Mouse (Mus musculus) embryonic facial prominence, embryonic 10.5 days (tissue): ENCODE results near the gene Clca3a2. TPM values are rescaled to one million over a fixed set of nuclear protein-coding genes. Genes with fewer than 3 reads are reported as not detected.
"Not testable (repeated sequence)": the region's sequence is repeated elsewhere in the genome, so short reads cannot be mapped to it uniquely, and the experiment has no call there.

Experiments
- DNase-seq: peaks from one replicate; pipeline ENCODE4 v3.0.0-alpha.2; 2017; ENCODE audit warnings: low spot score
- H3K27ac ChIP-seq: fragments of 300-500 bp; sonication (generic); replicated peaks from 2 replicates; pipeline ENCODE4 v1.5.1; 2016; ENCODE audit warnings: mild to moderate bottlenecking
- H3K27me3 ChIP-seq: fragments of 300-500 bp; sonication (generic); replicated peaks from 2 replicates; pipeline ENCODE4 v1.6.1; 2016; ENCODE audit warnings: low read depth, mild to moderate bottlenecking; ENCODE audit not compliant: poor library complexity, severe bottlenecking
- H3K36me3 ChIP-seq: fragments of 300-500 bp; sonication (generic); replicated peaks from 2 replicates; pipeline ENCODE4 v1.6.1; 2016; ENCODE audit warnings: mild to moderate bottlenecking, moderate library complexity
- H3K4me1 ChIP-seq: fragments of 300-500 bp; sonication (generic); 2 replicates; pipeline ENCODE4 v1.6.1; 2016
- H3K4me3 ChIP-seq: fragments of 300-500 bp; sonication (generic); 2 replicates; pipeline ENCODE4 v1.5.1; 2016; ENCODE audit warnings: mild to moderate bottlenecking, moderate library complexity
- H3K9me3 ChIP-seq: fragments of 300-500 bp; sonication (generic); 2 replicates; pipeline ENCODE4 v1.6.1; 2016; ENCODE audit warnings: mild to moderate bottlenecking
- WGBS: fragments of 180-500 bp; shearing (Covaris S2); methylation state at CpG from one replicate; pipeline ENCODE4 v1.1.7; 2016; 5-methylcytosine and 5-hydroxymethylcytosine counted together
- polyA plus RNA-seq: library from polyadenylated mRNA; unstranded; fragments of >200 nt; fragmentation: Nextera tagmentation; extraction: Ambion mirVana; gene quantifications from 2 replicates; pipeline ENCODE4 v1.2.1, GENCODE M21; 2016

The Clca3a2 gene
- not detected in 2 replicates for polyA plus RNA-seq

DNA sequence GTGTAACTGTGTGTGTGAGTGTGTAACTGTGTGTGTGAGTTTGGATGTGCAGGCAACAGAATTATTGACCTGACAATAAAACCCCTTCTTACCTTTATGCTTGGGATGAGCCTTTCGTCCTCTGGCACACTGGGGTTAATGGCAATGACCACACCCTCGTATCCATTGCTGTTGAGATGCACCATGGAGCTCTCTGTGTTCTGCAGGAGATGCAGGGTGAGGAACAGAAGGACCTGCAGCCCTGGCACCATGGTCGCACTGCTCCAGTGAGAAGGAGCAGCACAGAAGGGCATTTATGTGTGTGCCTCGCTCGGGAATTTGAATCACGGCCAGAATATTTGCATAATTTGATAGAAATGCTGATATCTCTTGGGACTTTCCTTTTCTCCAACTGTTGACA, at the start of gene Clca3a2:
Gene Clca3a2 (minus strand): TSS at position 276 of the 400 bp plus-strand sequence.
- not testable (repeated sequence) for H3K4me3 ChIP-seq, DNase-seq, H3K9me3 ChIP-seq, H3K4me1 ChIP-seq, H3K27me3 ChIP-seq, H3K27ac ChIP-seq, H3K36me3 ChIP-seq
- WGBS, result 81% methylated on average over 6 of the region's 6 CpGs

DNA sequence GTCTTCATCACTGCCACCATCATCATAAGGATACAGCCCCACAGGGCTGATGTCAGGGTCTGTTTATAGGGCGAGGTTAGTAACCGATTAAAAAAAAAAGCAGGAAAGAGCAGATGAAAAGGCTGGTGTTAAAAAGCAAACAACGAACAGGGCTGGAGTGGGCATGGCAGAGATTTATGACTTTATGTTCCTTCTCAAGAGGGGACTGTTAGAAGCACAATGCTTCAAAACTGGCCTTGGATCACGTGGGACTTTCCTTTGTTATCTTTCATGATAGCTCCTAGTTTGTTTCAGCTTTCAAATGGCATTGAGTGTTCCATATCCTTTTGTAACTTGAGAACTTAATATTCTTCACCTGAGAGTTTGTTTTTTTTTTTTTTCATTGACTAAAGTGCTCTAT, 30.3 kb upstream of the Clca3a2 start:
- Histone ChIP-seq H3K4me3 (no peak overlapping the region), H3K4me1 (no peaks in the 10 kb centered on the region), H3K27ac (no peak overlapping the region), H3K9me3 (no peaks in the 10 kb centered on the region), H3K36me3 (no peaks in the 10 kb centered on the region), H3K27me3 (no peaks in the 10 kb centered on the region)
- whole genome bisulfite sequencing, result 81% methylated on average over 4 of the region's 4 CpGs
- DNase-seq, result no peak

DNA sequence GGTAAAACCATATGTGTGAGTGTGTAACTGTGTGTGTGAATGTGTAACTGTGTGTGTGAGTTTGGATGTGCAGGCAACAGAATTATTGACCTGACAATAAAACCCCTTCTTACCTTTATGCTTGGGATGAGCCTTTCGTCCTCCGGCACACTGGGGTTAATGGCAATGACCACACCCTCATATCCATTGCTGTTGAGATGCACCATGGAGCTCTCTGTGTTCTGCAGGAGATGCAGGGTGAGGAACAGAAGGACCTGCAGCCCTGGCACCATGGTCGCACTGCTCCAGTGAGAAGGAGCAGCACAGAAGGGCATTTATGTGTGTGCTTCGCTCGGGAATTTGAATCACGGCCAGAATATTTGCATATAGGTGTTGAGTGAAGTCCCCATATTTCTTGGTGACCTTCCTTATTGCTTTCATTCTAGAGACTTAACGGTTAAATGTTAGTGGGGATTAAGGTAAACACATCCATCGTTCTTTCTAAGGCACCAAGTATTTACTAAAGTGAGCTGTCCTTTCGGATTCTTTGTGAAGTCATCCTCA, 29.8 kb upstream of the Clca3a2 start, which contains the start of gene Clca3b:
Gene Clca3b (minus strand): TSS at position 344 of the 543 bp plus-strand sequence.
- H3K9me3 ChIP-seq, H3K27me3 ChIP-seq, H3K4me1 ChIP-seq, DNase-seq, H3K36me3 ChIP-seq, H3K4me3 ChIP-seq, H3K27ac ChIP-seq: not testable (repeated sequence)
- 89% methylated on average over 9 of the region's 9 CpGs for WGBS

DNA sequence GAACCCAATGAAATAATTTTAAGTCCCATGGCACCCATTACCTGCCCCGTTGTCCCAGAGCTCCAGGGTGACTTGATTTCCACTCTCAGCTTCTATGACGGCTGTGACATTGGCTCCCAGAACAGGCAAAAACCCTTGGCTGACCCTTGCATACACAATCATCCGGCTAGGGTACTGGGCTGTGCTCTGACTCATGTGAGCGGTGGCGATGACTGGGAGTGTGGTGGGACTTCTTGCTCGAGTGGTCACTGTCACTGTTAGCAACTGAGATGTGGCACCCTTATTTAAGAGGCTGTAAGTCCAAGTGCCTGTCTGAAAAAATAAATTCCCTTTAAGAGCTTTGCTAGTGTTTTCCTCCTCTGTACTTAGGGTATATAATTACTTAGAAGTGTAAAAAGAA, 8.0 kb upstream of the Clca3a2 start:
- Histone ChIP-seq H3K27me3 (no peaks in the 10 kb centered on the region), H3K4me1 (no peaks in the 10 kb centered on the region), H3K9me3 (no peaks in the 10 kb centered on the region), H3K27ac (no peak overlapping the region), H3K36me3 (no peaks in the 10 kb centered on the region), H3K4me3 (no peak overlapping the region)
- WGBS, result 90% methylated on average over 6 of the region's 6 CpGs
- DNase-seq, result no peak

DNA sequence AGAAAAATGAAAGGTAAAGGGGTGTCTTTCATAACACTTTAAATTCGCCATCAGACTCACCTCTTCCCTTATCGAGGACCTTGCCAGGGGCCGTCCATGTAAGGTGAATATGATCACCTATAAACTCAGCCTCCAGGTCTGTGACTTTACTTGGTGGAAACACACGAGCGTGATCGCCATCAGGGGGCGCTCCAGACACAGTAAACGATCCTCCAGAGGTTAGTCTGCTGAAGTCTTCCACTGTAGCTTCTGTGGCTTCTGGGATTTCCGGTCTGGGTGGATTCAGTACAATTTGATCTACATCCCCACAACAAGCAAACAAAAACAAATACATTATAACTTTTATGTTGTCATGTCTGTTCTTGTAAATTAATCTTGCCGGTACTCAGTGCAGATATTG, 5.9 kb upstream of the Clca3a2 start:
- H3K4me1 ChIP-seq, result no peaks in the 10 kb centered on the region
- no peaks in the 10 kb centered on the region for H3K9me3 ChIP-seq
- H3K4me3 ChIP-seq, result no peak overlapping the region
- H3K27me3 ChIP-seq, result no peaks in the 10 kb centered on the region
- no peak overlapping the region for H3K27ac ChIP-seq
- 20% methylated on average over 10 of the region's 10 CpGs for WGBS
- peak; percentile 83 for DNase-seq
- H3K36me3 ChIP-seq, result no peaks in the 10 kb centered on the region

DNA sequence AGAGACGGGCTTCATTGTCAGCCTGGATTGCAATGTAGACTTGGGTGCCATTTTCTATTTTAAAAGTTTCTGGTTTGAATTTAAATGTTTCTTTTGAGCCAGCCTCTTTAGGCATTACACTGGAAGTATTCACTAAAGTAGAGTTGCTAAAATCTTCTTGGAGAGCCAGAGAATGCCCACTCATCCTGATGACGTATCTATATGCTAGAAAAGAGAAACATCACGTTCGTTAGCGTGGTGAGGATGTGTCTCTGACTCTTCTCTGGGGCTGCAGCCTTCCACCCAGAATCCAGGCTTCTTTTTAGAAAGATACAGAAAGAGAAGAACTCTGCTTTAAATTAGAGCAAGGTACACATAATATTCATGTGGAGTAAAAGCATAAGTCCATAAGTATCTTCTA, 4.0 kb upstream of the Clca3a2 start:
- no peak overlapping the region for H3K4me3 ChIP-seq
- no peaks in the 10 kb centered on the region for H3K9me3 ChIP-seq
- H3K36me3 ChIP-seq, result no peaks in the 10 kb centered on the region
- DNase-seq, result no peak
- H3K27me3 ChIP-seq, result no peaks in the 10 kb centered on the region
- WGBS, result 87% methylated on average over 5 of the region's 5 CpGs
- H3K27ac ChIP-seq, result no peak overlapping the region
- no peaks in the 10 kb centered on the region for H3K4me1 ChIP-seq

DNA sequence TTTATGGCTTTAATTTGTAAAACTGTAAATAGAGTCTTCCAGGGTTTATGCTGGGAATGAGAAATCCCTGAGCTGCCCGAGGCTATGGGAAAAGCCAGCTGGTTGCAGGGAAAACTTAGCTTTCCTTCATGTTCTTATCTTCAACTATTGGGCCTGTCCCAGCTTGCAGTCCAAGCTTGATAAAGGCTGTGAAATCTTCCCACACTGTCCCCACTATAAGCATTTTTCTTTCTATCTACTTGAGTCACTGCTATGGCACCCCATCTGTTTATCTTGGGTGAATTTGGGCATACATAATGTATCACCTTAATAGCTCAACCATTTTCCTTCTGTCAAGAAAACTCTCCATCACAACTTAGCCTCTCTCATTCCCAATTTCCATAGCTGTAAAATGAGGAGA, 1.3 kb upstream of the Clca3a2 start:
- no peak for DNase-seq
- Histone ChIP-seq H3K4me3 (no peak overlapping the region), H3K4me1 (no peaks in the 10 kb centered on the region), H3K9me3 (no peaks in the 10 kb centered on the region), H3K27me3 (no peaks in the 10 kb centered on the region), H3K36me3 (no peaks in the 10 kb centered on the region), H3K27ac (no peak overlapping the region)
- 70% methylated on average over 1 of the region's 1 CpGs for WGBS

DNA sequence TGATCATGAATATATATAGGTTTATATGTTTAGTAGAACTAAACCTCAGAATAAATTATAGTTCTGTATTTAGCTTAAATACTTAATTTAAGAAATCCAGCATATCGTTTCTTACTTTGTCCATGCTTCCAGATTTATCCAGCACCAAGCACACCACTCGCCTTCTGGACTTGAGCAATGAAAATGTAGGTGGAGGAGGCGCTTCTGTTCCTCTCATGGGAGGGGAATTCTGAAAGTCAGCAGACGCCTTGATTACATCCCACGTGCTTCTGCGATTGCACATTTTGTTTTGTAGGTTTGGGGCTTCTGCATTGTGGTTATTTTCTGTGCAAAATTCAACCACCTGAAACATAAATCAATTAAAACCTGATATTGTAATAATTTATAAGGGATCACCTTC, 6.0 kb downstream of the Clca3a2 start:
- WGBS, result 93% methylated on average over 6 of the region's 6 CpGs
- not testable (repeated sequence) for H3K4me1 ChIP-seq, H3K9me3 ChIP-seq, H3K36me3 ChIP-seq, H3K27me3 ChIP-seq, DNase-seq, H3K4me3 ChIP-seq, H3K27ac ChIP-seq

DNA sequence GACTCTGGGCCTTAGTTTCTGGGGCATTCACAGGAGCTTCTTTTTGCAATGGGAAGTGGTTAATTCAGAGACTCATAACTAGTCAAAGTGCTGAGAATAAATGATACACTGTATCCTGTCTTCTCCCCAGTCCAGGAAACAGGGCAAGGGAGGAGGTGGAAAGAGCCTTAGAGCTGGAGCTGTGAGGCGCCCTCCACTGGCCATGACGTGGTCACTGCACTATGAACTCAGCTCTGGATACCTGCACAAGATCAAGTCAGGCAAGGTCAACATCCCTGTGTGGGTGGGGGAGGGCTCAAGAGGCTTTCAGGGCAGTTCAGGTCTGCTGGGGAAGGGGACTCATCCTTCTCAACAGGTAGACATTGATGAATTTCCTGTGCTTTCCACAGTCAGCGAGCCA, 7.5 kb downstream of the Clca3a2 start:
- no peaks in the 10 kb centered on the region for H3K36me3 ChIP-seq
- no peaks in the 10 kb centered on the region for H3K9me3 ChIP-seq
- H3K4me3 ChIP-seq, result no peak overlapping the region
- 30% methylated on average over 3 of the region's 3 CpGs for WGBS
- no peaks in the 10 kb centered on the region for H3K4me1 ChIP-seq
- no peak overlapping the region for H3K27ac ChIP-seq
- no peak for DNase-seq
- no peaks in the 10 kb centered on the region for H3K27me3 ChIP-seq

DNA sequence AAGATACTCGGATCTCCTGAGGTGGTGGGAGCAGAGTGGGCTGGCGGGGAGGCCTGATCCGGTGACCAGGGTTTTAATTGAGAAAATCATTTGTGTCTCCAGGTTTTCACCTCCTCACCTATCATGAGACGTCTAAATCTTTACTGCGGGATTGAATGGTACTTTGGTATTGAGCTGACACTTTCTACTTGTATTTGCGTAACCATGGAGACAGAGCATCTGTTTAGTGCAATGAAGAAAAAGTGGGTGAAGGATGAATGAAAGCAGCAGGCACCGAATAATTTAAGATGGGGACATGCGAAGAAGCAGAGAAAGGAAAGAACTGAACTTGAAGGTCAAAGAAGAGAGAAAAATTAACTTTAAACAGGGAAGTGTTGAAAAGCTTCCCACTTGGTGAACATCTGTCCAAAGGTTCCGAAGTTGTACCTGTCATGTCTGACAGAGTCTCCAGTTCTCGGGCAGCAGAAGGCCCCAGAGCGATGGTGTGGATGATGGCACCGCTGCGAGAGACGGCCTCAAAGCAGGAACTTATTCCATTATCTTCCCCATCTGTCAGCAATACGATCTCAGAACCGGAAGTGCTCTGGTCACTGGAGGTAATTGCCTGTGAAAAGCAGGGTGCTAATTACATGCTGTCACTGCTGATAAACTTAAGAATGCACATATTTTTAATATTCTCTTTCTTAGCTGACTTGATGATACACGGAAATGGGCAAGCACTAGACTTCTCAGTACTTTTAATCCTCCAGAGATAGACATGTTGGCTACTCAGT, 11.0 kb downstream of the Clca3a2 start:
- WGBS, result 79% methylated on average over 16 of the region's 17 CpGs
- not testable (repeated sequence) for DNase-seq, H3K9me3 ChIP-seq, H3K4me1 ChIP-seq, H3K27ac ChIP-seq, H3K4me3 ChIP-seq, H3K27me3 ChIP-seq, H3K36me3 ChIP-seq

DNA sequence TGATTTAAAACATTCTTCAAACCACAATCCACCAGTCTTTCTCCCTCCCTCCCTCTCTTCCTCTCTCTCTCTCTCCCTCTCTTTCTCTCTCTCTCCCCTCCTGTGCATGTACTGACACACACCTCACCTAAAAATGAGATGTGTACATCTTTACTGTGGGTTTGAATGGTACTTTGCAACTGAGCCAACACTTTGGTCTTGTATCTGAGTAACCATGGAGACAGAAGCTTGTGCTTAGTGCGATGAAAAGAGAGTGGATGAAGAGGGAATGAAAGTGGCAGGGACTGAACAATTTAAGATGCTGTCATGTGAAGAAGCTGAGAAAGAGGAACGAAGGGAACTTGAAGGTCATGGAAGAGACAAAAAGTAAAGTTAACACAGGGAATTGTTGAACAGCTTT, 12.7 kb downstream of the Clca3a2 start:
- H3K27ac ChIP-seq, H3K27me3 ChIP-seq, H3K4me3 ChIP-seq, H3K4me1 ChIP-seq, DNase-seq, H3K36me3 ChIP-seq, H3K9me3 ChIP-seq: not testable (repeated sequence)
- 86% methylated on average over 2 of the region's 2 CpGs for WGBS

DNA sequence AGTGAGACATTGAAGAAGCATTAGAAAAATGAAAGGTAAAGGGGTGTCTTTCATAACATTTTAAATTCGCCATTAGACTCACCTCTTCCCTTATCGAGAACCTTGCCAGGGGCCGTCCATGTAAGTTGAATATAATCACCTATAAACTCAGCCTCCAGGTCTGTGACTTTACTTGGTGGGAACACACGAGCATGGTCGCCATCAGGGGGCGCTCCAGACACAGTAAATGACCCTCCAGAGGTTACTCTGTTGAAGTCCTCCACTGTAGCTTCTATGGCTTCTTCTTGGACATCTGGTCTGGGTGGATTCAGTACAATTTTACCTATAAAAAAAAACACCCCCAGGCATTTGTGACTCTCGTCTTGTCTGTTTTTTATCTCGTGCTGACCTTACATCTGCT, 17.4 kb downstream of the Clca3a2 start:
- DNase-seq, result peak; percentile 61
- 32% methylated on average over 8 of the region's 8 CpGs for WGBS
- no peak overlapping the region for H3K4me3 ChIP-seq
- no peak overlapping the region for H3K27ac ChIP-seq
- H3K27me3 ChIP-seq, result no peaks in the 10 kb centered on the region
- H3K9me3 ChIP-seq, result no peaks in the 10 kb centered on the region
- no peaks in the 10 kb centered on the region for H3K4me1 ChIP-seq
- no peaks in the 10 kb centered on the region for H3K36me3 ChIP-seq
